Mouse (Mus musculus) erythroblast, embryonic 14.5 days (primary cell): ENCODE data around the gene Gm20765.
"Not testable (repeated sequence)": the region's sequence is repeated elsewhere in the genome, so short reads cannot be mapped to it uniquely, and the experiment has no call there.

Experiments used
- GATA1 ChIP-seq: IDR thresholded peaks from 2 replicates; pipeline ENCODE4 v1.6.1; 2012; ENCODE audit warnings: low read length, inconsistent platforms, mixed read lengths
- TAL1 ChIP-seq: IDR thresholded peaks from 3 replicates; pipeline ENCODE4 v1.6.1; 2012; ENCODE audit warnings: low read length, inconsistent platforms, mixed read lengths

DNA sequence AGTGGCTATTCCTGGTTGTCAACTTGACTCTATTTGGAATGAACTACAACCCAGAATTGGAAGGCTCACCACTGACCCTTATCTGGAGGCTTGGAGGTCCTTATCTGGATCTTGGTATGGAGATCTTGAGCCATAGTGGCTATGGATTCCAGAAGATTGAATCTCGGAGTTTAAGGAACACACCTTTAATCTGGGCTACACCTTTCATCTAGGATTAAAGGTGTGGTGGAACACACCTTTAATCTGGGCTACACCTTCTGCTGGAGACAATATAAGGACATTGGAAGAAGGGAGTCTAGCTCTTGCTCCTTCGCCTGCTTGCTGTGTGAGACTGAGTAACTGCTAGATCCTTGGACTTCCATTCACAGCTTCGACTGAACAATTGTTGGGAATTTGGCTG lies 8.6 kb upstream of the Gm20765 start, which contains the start of gene Gm21312:
- TF ChIP-seq GATA1, TAL1: not testable (repeated sequence)
